Mouse (Mus musculus): ENCODE results near the gene Bmp5.

GRCm38 (mm10) chr9:75910112-75910799 is 135.1 kb downstream of the Bmp5 start:
- no peak for TF ChIP-seq POLR2A (IDR thresholded peaks at IDR 0.05; ENCODE audit: borderline replicate concordance, extremely low read depth, insufficient read depth, insufficient read length, poor library complexity, severe bottlenecking)
- TF ChIP-seq CTCF (IDR thresholded peaks at IDR 0.05; ENCODE audit: borderline replicate concordance, extremely low read depth, insufficient read depth, insufficient read length), result no peak

All from brain, embryonic 14.5 days (tissue).